Mouse (Mus musculus): ENCODE results near the gene Cdh15.

Cdh15 gene

DNA sequence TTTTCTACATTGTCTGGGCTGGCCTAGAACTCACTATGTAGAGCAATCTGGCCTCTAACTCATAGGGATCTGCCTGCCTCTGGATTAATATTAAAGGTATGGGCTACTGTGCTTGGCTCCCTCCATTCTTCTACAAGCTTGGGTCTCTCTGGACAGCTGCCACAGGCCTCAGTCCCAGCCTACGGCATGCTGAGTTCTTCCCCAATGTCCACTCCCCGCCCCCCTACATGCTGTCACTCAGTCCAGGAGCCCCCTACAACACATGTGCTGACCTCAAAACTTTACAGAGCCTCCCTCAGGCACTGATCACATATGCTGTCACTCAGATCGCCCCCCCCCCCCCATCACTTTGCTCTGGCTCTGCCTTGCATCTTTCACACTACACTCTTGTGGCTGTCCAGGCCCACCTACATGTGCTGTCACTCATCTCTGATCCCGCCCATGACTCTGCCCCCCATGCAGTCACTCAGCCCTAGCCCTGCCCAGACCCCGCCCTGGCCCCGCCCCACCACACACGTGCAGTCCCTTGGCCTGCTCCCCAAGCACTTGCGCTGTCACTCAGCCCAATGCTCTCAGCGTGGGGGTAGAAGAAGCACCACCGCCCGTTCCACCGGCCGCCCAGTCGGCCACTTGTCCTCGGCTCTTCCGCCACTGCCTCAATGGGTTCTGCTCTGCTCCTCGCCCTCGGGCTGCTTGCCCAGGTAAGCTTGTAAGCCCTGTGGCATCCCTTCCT is at the start of gene Cdh15:
Gene Cdh15 (plus strand): TSS at position 138 of the 733 bp plus-strand sequence.
- DNase-seq (ENCODE audit: low spot score), result peak; percentile 72

- DNase-seq (ENCODE audit: low spot score), result no peak
These were observed 43.6 kb upstream of the Cdh15 start for GRCm38 (mm10) chr8:122803906-122804761.

DNA sequence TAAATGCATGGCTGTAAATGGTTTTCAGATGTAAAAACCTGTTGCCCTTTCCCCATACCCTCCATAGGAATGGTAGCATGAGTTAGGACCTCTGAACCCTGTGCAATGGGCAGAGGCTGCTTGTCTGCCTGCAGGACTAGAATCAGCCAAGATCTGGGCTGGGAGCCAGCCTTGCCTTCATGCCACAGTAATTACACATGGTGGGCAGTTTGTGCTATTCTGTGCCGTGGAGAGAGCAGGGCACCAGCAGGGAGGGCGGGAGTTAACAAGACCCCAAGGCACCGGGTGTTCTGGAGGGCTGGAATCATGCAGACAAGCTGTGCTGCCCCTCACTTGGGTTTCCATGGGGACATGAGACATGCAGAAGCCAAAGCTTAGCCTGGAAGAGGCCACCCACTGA is 42.4 kb upstream of the Cdh15 start:
- no peak for DNase-seq (ENCODE audit: low spot score)

DNA sequence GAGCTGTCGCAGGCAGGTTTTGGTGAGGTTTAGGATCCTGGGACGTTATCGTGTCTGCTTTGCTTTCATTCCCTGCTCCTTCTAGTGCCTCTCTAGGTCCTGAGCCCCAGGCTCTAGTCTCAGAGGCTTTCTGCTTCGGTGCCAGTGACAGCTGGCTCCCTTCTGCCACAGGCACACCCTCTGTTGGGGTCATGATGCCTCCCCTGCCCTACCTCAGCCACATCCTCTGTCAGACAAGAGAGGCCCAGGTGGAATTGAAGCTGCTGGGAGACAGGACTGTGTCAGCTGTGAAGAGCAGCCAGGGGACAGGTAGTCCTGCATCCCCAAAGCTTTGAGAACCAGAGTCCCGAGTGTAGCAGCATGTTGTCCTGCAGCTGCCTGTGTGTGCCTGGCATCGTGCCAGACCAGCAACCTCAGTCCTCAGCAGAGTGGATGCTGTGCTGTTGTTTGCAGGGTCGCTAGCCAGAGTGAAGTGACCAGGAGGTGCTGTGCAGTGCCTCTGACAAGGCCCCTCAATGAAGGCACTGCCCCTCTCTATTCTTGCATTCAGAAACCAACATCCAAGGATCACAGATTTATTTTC is 40.7 kb upstream of the Cdh15 start:
- no peak for DNase-seq (ENCODE audit: low spot score)

GRCm38 (mm10) chr8:122807907-122808306 is 39.9 kb upstream of the Cdh15 start:
- no peak for DNase-seq (ENCODE audit: low spot score)

- DNase-seq (ENCODE audit: low spot score), result no peak
These were observed 37.4 kb upstream of the Cdh15 start for GRCm38 (mm10) chr8:122810376-122810775.

- DNase-seq (ENCODE audit: low spot score), result no peak
These were observed 35.8 kb upstream of the Cdh15 start for GRCm38 (mm10) chr8:122811870-122812494.

- no peak for DNase-seq (ENCODE audit: low spot score)
These were observed 35.0 kb upstream of the Cdh15 start for GRCm38 (mm10) chr8:122812610-122813250.

DNA sequence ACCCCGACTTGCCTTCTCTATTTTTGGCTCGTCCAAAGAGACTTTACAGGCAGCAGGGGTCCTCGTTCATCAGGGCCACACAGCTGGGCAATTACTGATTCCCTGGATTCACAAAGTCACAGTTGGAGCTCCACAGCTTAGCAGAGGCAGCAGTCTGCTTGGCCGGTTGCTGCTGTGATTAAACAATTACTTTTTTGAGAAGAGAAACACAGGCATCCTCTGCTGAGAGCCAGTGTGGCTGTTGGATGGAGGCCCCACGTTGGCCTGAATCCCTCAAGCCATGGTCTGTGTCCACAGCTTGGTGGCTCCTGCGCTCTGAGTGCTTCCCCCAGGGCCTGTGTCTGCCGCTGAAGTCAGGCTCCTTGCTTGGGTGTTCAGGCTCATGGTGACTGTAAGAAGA is 33.2 kb upstream of the Cdh15 start:
- no peak for DNase-seq (ENCODE audit: low spot score)

DNA sequence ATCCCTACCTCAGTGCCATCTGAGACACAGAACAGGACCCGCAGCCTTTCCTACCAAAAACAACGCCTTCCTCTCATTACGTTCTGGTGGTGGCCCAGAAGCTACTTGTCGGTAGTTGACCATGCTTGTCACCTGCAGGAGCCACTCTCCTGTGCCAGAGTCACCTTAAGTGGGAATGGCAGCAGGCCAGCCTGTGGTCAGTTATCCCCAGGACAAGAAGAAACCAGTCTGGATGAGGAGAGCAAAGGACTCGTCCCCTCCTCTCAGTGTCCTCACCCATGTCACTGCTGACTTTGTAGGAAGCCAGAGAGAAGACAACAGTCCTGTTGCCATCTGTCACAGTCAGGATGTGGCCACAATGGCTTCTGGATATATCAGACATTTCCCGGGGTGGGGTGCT is 30.8 kb upstream of the Cdh15 start:
- no peak for DNase-seq (ENCODE audit: low spot score)

- no peak for DNase-seq (ENCODE audit: low spot score)
These were observed 29.9 kb upstream of the Cdh15 start for GRCm38 (mm10) chr8:122817724-122818496.

DNA sequence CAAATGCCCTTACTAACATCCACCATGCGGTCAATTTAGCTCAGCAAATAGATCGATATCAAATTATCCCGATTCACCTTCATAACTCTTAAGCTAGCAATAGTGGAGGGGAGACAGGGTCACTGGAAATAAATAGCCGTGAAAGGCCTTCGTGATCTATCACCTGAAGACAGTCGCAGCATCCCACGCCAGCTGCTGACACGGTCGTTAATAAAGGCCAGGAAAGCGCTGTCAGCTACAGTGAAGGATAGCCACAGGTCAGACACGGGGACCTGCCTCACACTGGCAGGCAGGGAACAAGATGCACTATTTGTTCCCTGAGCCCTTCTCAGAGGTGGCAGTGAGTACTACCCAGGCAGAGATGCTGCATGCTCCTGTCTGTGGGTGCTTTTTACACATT is 28.0 kb upstream of the Cdh15 start:
- DNase-seq (ENCODE audit: low spot score), result no peak

DNA sequence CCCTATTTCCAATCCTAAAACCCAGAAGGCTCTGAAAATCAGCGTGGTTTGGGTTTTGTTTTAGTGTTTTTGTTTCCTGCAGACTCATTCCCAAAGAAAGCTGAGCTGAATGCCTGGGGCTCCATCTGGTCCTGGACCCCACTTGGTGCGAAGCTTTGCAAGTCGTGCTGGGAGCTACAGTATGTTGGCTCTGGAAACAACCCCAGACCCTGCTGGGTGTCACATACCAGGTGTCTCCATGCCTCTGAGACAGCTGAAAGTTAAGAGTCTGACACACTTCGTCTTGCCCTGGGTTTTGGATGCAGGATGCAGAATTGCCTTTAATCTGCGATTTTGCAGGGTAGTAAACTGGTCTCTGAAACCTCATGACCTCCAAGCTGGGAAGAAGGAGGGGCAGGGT is 23.2 kb upstream of the Cdh15 start:
- DNase-seq (ENCODE audit: low spot score), result no peak

GRCm38 (mm10) chr8:122824986-122825385 is 22.8 kb upstream of the Cdh15 start:
- DNase-seq (ENCODE audit: low spot score), result no peak

DNA sequence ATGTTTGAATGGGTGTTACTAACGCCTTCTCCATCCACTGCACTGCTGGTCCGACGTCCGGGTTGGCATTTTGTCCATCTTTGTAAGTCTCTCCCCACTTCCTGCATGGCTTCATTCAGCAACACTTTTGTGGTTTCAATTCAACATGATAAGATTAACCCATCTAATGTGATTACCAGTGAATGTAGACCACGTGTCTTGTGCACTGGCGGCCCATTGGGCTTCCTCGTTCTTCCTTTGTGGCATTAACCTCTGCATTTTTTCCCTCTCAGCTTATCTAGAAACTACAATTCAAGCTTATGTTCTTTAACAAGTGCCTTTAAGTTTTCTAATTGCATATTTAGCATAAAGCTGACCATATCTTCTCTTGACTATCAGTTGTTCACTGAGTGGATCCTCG is 22.4 kb upstream of the Cdh15 start:
- no peak for DNase-seq (ENCODE audit: low spot score)

- DNase-seq (ENCODE audit: low spot score), result no peak
These were observed 18.4 kb upstream of the Cdh15 start for GRCm38 (mm10) chr8:122829396-122829795.

DNA sequence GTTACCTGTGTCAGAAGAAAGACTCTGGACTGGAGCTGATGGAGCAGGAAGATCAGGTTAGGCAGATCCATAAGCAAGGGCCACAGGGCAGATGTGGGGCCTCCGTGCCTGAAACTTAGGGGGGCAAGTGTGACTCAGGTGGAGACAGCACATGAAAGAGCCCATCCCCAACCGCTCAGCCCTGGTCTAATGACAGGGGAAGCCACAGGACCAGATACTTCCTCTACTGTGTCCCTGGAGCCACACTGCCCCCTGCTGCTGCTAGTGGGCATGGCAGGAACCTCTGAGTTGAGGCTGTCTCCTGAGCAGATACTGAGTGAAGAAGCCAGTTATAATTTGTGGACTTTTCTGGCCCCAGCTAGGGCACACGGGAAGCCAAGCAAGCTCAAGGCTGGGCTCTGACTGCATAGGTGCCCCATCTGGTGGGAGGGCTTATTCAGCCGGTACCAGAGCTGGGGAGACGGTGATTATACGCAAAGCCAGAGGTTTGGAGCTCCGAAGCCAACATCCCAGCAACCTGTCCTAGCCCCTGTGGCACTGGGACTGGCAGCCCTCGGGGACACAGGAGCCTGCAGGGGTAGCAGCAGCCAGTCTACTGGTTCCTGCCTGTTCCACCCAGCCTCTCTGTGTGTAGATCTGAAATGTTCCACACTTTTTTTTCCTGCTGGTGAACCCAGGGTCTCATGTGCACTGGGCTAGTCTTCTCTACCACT is 17.3 kb upstream of the Cdh15 start:
- peak; percentile 96 for DNase-seq (ENCODE audit: low spot score)

DNA sequence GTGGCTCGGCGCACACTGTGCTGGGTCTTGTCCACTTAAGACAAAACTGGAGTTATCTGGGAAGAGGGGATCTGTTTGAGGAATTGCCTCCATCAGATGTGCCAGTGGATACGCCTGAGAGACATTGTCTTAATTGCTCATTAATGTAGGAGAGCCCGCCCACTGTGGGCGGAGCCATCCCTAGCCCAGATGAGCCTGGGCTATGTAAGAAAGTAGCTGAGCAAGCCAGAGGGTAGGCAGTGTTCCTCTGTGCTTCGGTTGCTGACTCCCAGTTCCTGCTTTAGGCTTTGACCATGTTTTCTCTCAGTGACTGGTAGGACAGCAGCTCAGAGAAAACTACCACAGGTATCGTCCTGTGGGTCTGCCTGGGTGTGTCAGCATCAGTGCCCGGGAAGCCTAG is 13.3 kb upstream of the Cdh15 start:
- DNase-seq (ENCODE audit: low spot score), result no peak

DNA sequence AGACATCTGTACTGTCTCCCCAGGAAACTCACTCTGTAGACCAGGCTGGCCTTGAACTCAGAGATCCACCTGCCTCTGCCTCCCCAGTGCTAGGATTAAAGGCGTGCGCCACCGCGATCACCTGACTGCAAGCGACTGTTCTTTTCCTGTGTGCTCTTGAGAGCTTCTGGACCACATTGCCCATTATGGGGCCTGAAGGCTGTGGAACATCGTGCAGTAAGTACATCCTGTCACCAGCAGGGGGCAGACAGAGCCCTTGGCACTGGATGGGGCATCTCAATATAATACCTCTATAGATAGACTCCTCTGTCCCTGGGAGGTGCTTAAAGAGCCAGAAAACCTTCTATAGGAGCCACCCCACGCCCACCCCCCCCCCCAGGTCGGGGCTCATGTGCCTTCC is 12.8 kb upstream of the Cdh15 start:
- peak; percentile 86 for DNase-seq (ENCODE audit: low spot score)

DNA sequence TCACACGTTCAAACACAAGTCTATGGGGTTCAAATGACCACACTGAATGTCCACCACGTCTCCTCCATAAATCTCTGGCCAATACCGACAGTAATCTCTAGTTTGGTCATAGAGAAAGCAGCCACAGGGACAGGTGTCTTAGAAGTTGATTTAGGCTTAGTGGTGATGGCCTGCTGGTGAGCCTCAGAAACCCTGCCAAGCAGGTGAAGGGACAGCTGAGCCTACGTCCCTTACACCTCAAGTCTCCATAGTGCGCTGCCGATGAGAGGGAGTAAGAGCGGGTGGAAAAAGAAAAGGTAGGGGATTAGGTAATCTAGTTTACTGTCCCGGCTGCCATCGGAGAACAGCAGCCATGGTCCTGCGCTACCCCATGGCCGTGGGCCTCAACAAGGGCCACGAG is 11.6 kb upstream of the Cdh15 start:
- no peak for DNase-seq (ENCODE audit: low spot score)

- DNase-seq (ENCODE audit: low spot score), result no peak
These were observed 11.1 kb upstream of the Cdh15 start for GRCm38 (mm10) chr8:122836696-122837095.
